Mouse (Mus musculus): ENCODE results near the gene Ppp1r12b.

DNA sequence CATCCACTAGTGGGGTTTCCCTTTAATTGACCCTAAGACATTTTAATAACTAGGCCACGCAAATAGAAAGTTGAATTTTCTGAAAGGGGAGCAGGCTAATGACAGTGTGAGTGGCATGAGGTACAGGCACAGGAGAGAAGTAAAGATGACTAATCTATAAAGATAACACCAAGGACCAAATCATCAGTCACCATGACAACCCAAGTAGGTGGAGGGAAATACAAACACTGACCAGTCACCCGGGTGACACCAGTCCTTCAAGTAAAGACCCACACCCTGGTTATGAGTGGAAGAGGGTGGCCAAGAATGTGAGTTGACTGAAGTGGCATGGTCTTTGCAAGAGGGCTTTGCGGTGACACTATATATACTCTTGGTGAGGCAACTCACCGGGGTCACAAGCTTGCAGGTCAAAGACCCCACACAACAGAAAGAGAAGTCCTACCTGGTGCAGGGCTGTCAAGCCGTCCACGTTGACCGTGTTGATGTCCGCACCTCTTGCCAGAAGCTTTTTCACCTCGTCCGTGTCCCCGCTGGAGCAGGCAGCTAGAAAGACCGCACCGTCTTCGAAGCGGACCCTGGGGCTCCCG, 599 bp downstream of the Ppp1r12b start:
- TF ChIP-seq POLR2A (IDR thresholded peaks at IDR 0.05; ENCODE audit: control insufficient read depth, extremely low read depth, insufficient read depth, low read length, poor library complexity) (no peak), CTCF (IDR thresholded peaks at IDR 0.05; ENCODE audit: borderline replicate concordance, control insufficient read depth, extremely low read depth, insufficient read depth, low read length, poor library complexity) (no peak)
